Mouse (Mus musculus) lung, embryonic 14.5 days (tissue): ENCODE measurements around the gene Kif14. TPM values are rescaled to one million over a fixed set of nuclear protein-coding genes. Genes with fewer than 3 reads are reported as not detected.

Experiments
- ATAC-seq: fragments of 200-750 bp; cut with Nextera tagmentation; 2 replicates; pipeline ENCODE4 v1.8.0; 2017; ENCODE audit warnings: mild to moderate bottlenecking, moderate TSS enrichment, moderate library complexity; ENCODE audit not compliant: insufficient read depth
- DNase-seq: peaks from one replicate; pipeline ENCODE4 v3.0.0-alpha.2; 2015
- H3K27ac ChIP-seq: fragments of 300-500 bp; sonication (generic); 2 replicates; pipeline ENCODE4 v1.5.1; 2014; ENCODE audit warnings: low read depth, mild to moderate bottlenecking, moderate library complexity
- H3K27me3 ChIP-seq: fragments of 300-500 bp; sonication (generic); 2 replicates; pipeline ENCODE4 v1.6.1; 2014; ENCODE audit warnings: low read length, control low read depth; ENCODE audit not compliant: insufficient read depth
- H3K36me3 ChIP-seq: fragments of 300-500 bp; sonication (generic); 2 replicates; pipeline ENCODE4 v1.6.1; 2014; ENCODE audit warnings: control low read depth; ENCODE audit not compliant: insufficient read depth
- H3K4me1 ChIP-seq: fragments of 300-500 bp; sonication (generic); 2 replicates; pipeline ENCODE4 v1.6.1; 2014; ENCODE audit warnings: antibody characterized with exemption, control low read depth; ENCODE audit not compliant: insufficient read depth
- H3K4me2 ChIP-seq: fragments of 300-500 bp; sonication (generic); 2 replicates; pipeline ENCODE4 v1.6.1; 2014; ENCODE audit warnings: mild to moderate bottlenecking
- H3K4me3 ChIP-seq: fragments of 300-500 bp; sonication (generic); 2 replicates; pipeline ENCODE4 v1.5.1; 2014; ENCODE audit warnings: low read depth, low read length
- H3K9ac ChIP-seq: fragments of 300-500 bp; sonication (generic); 2 replicates; pipeline ENCODE4 v1.6.1; 2014
- H3K9me3 ChIP-seq: fragments of 300-500 bp; sonication (generic); 2 replicates; pipeline ENCODE4 v1.6.1; 2016; ENCODE audit warnings: low read depth, low read length, control low read depth
- CTCF ChIP-seq: IDR thresholded peaks from 2 replicates; pipeline ENCODE4 v1.5.1; 2016; ENCODE audit warnings: antibody characterized with exemption, low read depth
- WGBS: fragments of 180-500 bp; shearing (Covaris S2); extraction: QIAGEN DNeasy Blood & Tissue Kit; methylation state at CpG from one replicate; pipeline ENCODE4 v1.1.7; 2014; 5-methylcytosine and 5-hydroxymethylcytosine counted together
- polyA plus RNA-seq: library from polyadenylated mRNA; unstranded; fragments of >200 nt; fragmentation: Nextera tagmentation; extraction: Ambion mirVana; gene quantifications from 2 replicates; pipeline ENCODE4 v1.2.1, GENCODE M21; 2014

Kif14 gene
- polyA plus RNA-seq, 1 experiment from 2014 or later, result 11.3 TPM

GRCm38 (mm10) chr1:136538247-136538646 lies 72.1 kb downstream of the Kif14 start:
- no peak for TF ChIP-seq CTCF
- peaks cover 9% of the 10 kb centered on the region for H3K4me1 ChIP-seq
- ATAC-seq (no peak), DNase-seq (no peak)
- no peak overlapping the region for H3K4me2 ChIP-seq
- H3K27me3 ChIP-seq, result no peaks in the 10 kb centered on the region
- H3K4me3 ChIP-seq, result no peak overlapping the region
- peaks cover 4% of the 10 kb centered on the region; the same call in 1 of the 2 replicates for H3K36me3 ChIP-seq
- 84% methylated on average over 4 of the region's 4 CpGs for WGBS
- no peaks in the 10 kb centered on the region for H3K9me3 ChIP-seq
- H3K9ac ChIP-seq, result no peak overlapping the region
- H3K27ac ChIP-seq, result no peak overlapping the region

GRCm38 (mm10) chr1:136540407-136540895 lies 74.3 kb downstream of the Kif14 start:
- ATAC-seq, result 0 out of 2 replicates have a peak, but pooled peaks have one; percentile 39
- Histone ChIP-seq H3K4me2 (no peak overlapping the region; the same call in 1 of the 2 replicates), H3K27ac (peak overlapping the region; percentile 1; the same call in 1 of the 2 replicates), H3K9me3 (no peaks in the 10 kb centered on the region), H3K4me3 (no peak overlapping the region), H3K27me3 (no peaks in the 10 kb centered on the region), H3K4me1 (peaks cover 9% of the 10 kb centered on the region), H3K9ac (no peak overlapping the region), H3K36me3 (peaks cover 4% of the 10 kb centered on the region; the same call in 1 of the 2 replicates)
- WGBS, result 24% methylated on average over 9 of the region's 9 CpGs
- no peak for TF ChIP-seq CTCF
- peak; percentile 48 for DNase-seq

GRCm38 (mm10) chr1:136541618-136542376 lies 75.7 kb downstream of the Kif14 start:
- WGBS, result 44% methylated on average over 12 of the region's 12 CpGs
- no peak overlapping the region for H3K4me3 ChIP-seq
- H3K9me3 ChIP-seq, result no peaks in the 10 kb centered on the region
- no peak for TF ChIP-seq CTCF
- H3K9ac ChIP-seq, result no peak overlapping the region; the same call in 1 of the 2 replicates
- H3K27ac ChIP-seq, result peak overlapping the region; percentile 1; the same call in 1 of the 2 replicates
- no peak overlapping the region for H3K4me2 ChIP-seq
- H3K36me3 ChIP-seq, result peaks cover 4% of the 10 kb centered on the region; the same call in 1 of the 2 replicates
- no peaks in the 10 kb centered on the region for H3K27me3 ChIP-seq
- H3K4me1 ChIP-seq, result peaks cover 9% of the 10 kb centered on the region
- DNase-seq, result no peak
- no peak for ATAC-seq

GRCm38 (mm10) chr1:136543920-136544319 lies 77.8 kb downstream of the Kif14 start:
- Histone ChIP-seq H3K27me3 (no peaks in the 10 kb centered on the region), H3K4me1 (peaks cover 9% of the 10 kb centered on the region), H3K36me3 (no peaks in the 10 kb centered on the region), H3K9ac (no peak overlapping the region), H3K27ac (no peak overlapping the region), H3K4me2 (no peak overlapping the region), H3K4me3 (no peak overlapping the region), H3K9me3 (no peaks in the 10 kb centered on the region)
- TF ChIP-seq CTCF, result no peak
- 43% methylated on average over 7 of the region's 7 CpGs for WGBS
- no peak for DNase-seq
- no peak for ATAC-seq

- no peak for TF ChIP-seq CTCF
- WGBS, result 68% methylated on average over 2 of the region's 2 CpGs
- no peak overlapping the region for H3K4me3 ChIP-seq
- H3K27me3 ChIP-seq, result no peaks in the 10 kb centered on the region
- no peak for DNase-seq
- no peak overlapping the region for H3K4me2 ChIP-seq
- no peaks in the 10 kb centered on the region for H3K9me3 ChIP-seq
- H3K27ac ChIP-seq, result no peak overlapping the region
- no peaks in the 10 kb centered on the region for H3K36me3 ChIP-seq
- ATAC-seq, result no peak
- H3K9ac ChIP-seq, result no peak overlapping the region
- H3K4me1 ChIP-seq, result no peaks in the 10 kb centered on the region
Measured at GRCm38 (mm10) chr1:136547068-136547467, 80.9 kb downstream of the Kif14 start.

GRCm38 (mm10) chr1:136550285-136550684 lies 84.1 kb downstream of the Kif14 start:
- no peaks in the 10 kb centered on the region for H3K27me3 ChIP-seq
- 92% methylated on average over 6 of the region's 6 CpGs for WGBS
- H3K36me3 ChIP-seq, result no peaks in the 10 kb centered on the region
- no peaks in the 10 kb centered on the region for H3K9me3 ChIP-seq
- DNase-seq, result no peak
- ATAC-seq, result no peak
- no peaks in the 10 kb centered on the region for H3K4me1 ChIP-seq
- no peak overlapping the region for H3K4me2 ChIP-seq
- H3K4me3 ChIP-seq, result no peak overlapping the region
- no peak overlapping the region for H3K27ac ChIP-seq
- H3K9ac ChIP-seq, result no peak overlapping the region
- TF ChIP-seq CTCF, result no peak

- H3K9me3 ChIP-seq, result no peaks in the 10 kb centered on the region
- ATAC-seq (no peak), DNase-seq (peak; percentile 94)
- no peak overlapping the region for H3K4me2 ChIP-seq
- H3K36me3 ChIP-seq, result no peaks in the 10 kb centered on the region
- peak; percentile 97 for TF ChIP-seq CTCF
- H3K9ac ChIP-seq, result no peak overlapping the region
- no peaks in the 10 kb centered on the region for H3K4me1 ChIP-seq
- 22% methylated on average over 16 of the region's 16 CpGs for WGBS
- H3K4me3 ChIP-seq, result no peak overlapping the region
- H3K27me3 ChIP-seq, result no peaks in the 10 kb centered on the region
- H3K27ac ChIP-seq, result no peak overlapping the region
Measured at GRCm38 (mm10) chr1:136550851-136551540, 84.9 kb downstream of the Kif14 start.
